Mouse (Mus musculus) kidney, postnatal 4 days (tissue): Measurements from ENCODE around the gene Fastkd5.

Experiments
- DNase-seq, 2 experiments: peaks; one replicate each; pipeline ENCODE4 v3.0.0; 2021; ENCODE audit warnings: mixed read lengths in 2 of 2

Gene Fastkd5

GRCm38 (mm10) chr2:130634006-130634738 lies 4.3 kb upstream of the Fastkd5 start:
- DNase-seq, result no peak

- DNase-seq, result peak in 1 of 2 experiments; percentile 28
Measured at GRCm38 (mm10) chr2:130632887-130633675, 3.3 kb upstream of the Fastkd5 start.

GRCm38 (mm10) chr2:130632416-130632815 lies 2.6 kb upstream of the Fastkd5 start:
- peak; percentile 35 to 60 for DNase-seq

GRCm38 (mm10) chr2:130629080-130629838 lies 568 bp downstream of the Fastkd5 start:
- no peak for DNase-seq

- DNase-seq, result no peak
Measured at GRCm38 (mm10) chr2:130628424-130628823, 1.4 kb downstream of the Fastkd5 start.

- no peak for DNase-seq
Measured at GRCm38 (mm10) chr2:130618972-130619371, 10.9 kb downstream of the Fastkd5 start.

- peak; percentile 58 to 65 for DNase-seq
Measured at GRCm38 (mm10) chr2:130613091-130613490, 16.7 kb downstream of the Fastkd5 start.

GRCm38 (mm10) chr2:130602195-130602594 lies 27.6 kb downstream of the Fastkd5 start:
- DNase-seq, result no peak

GRCm38 (mm10) chr2:130598399-130598798 lies 31.4 kb downstream of the Fastkd5 start:
- no peak for DNase-seq

- DNase-seq, result peak in 1 of 2 experiments; percentile 38
Measured at GRCm38 (mm10) chr2:130597601-130598010, 32.2 kb downstream of the Fastkd5 start.

GRCm38 (mm10) chr2:130595596-130595995 lies 34.2 kb downstream of the Fastkd5 start:
- DNase-seq, result no peak

GRCm38 (mm10) chr2:130591016-130591415 lies 38.8 kb downstream of the Fastkd5 start:
- no peak for DNase-seq

GRCm38 (mm10) chr2:130589761-130590160 lies 40.1 kb downstream of the Fastkd5 start:
- no peak for DNase-seq

GRCm38 (mm10) chr2:130589157-130589556 lies 40.7 kb downstream of the Fastkd5 start:
- DNase-seq, result no peak

GRCm38 (mm10) chr2:130588373-130588772 lies 41.5 kb downstream of the Fastkd5 start:
- no peak for DNase-seq

GRCm38 (mm10) chr2:130586016-130586415 lies 43.8 kb downstream of the Fastkd5 start:
- no peak for DNase-seq

GRCm38 (mm10) chr2:130583902-130584560 lies 45.8 kb downstream of the Fastkd5 start:
- no peak for DNase-seq

GRCm38 (mm10) chr2:130582552-130582951 lies 47.3 kb downstream of the Fastkd5 start, which contains the start of gene Avp:
Gene Avp (minus strand): TSS chr2:130582554.
- DNase-seq, result no peak

- DNase-seq, result no peak
Measured at GRCm38 (mm10) chr2:130581201-130581600, 48.6 kb downstream of the Fastkd5 start.

GRCm38 (mm10) chr2:130579791-130580190 lies 50.0 kb downstream of the Fastkd5 start:
- no peak for DNase-seq

GRCm38 (mm10) chr2:130578148-130578547 lies 51.7 kb downstream of the Fastkd5 start:
- peak; percentile 73 to 75 for DNase-seq

GRCm38 (mm10) chr2:130577632-130578031 lies 52.2 kb downstream of the Fastkd5 start:
- DNase-seq, result peak; percentile 63 to 70

- no peak for DNase-seq
Measured at GRCm38 (mm10) chr2:130577021-130577420, 52.8 kb downstream of the Fastkd5 start.
